Mouse (Mus musculus) gastrocnemius, adult 2 months (tissue): ENCODE results near the gene Rars. TPM values are rescaled to one million over a fixed set of nuclear protein-coding genes. Genes with fewer than 3 reads are reported as not detected.

Experiments
- DNase-seq: peaks from one replicate; pipeline ENCODE4 v3.0.0; 2022
- H3K27ac ChIP-seq: fragments of 200-600 bp; 2 replicates; pipeline ENCODE4 v1.8.1; 2022; ENCODE audit warnings: mild to moderate bottlenecking
- H3K4me3 ChIP-seq: fragments of 200-600 bp; 2 replicates; pipeline ENCODE4 v1.8.1; 2022; ENCODE audit warnings: mild to moderate bottlenecking, moderate library complexity
- CTCF ChIP-seq: fragments of 200-600 bp; IDR thresholded peaks from 2 replicates; pipeline ENCODE4 v1.8.1; 2022; ENCODE audit warnings: antibody characterized with exemption, mild to moderate bottlenecking, moderate library complexity
- intact Hi-C: fragments of 180-260 bp; cut with DNase I; formaldehyde crosslinking; loops from one replicate; pipeline ENCODE4 v1.15.1; 2025
- long read RNA-seq, 2 experiments: library from polyadenylated mRNA; stranded (forward); transcript quantifications; one replicate each; pipeline ENCODE4 v2.0.0; 2021
- total RNA-seq, 2 experiments: library from RNA; stranded (reverse); gene quantifications; 2 replicates each; pipeline ENCODE4 v1.2.3; 2021

Gene Rars
- total RNA-seq: 10 to 100 TPM; 40.7 to 43.1 TPM
- long read RNA-seq, experiment 1, transcript Rars-201 (15 exons, 2,109 nt): major isoform, 45 of 48 reads
- long read RNA-seq, experiment 1, partial matches to known transcripts: 2 of 48 reads
- long read RNA-seq, experiment 1, other reads (novel, unspliced or antisense): 1 of 48 reads
- long read RNA-seq, experiment 2, transcript Rars-201 (15 exons, 2,109 nt): major isoform, 64 of 66 reads
- long read RNA-seq, experiment 2, partial matches to known transcripts: 2 of 66 reads
- long read RNA-seq, experiment 2, other reads (novel, unspliced or antisense): 0 of 66 reads

- peak within 1 kb of the TSS; percentile 91 for H3K27ac ChIP-seq
- peak within 1 kb of the TSS; percentile 90 for H3K4me3 ChIP-seq
- TF ChIP-seq CTCF: peak; percentile 100
- intact Hi-C loops: loop anchor here (5.0 to 10.0 kb wide), 2 partner anchors 67 to 999 kb away; partner anchors contain the start of genes Pank3 and Spdl1
- DNase-seq: peak; percentile 95
These were observed at the start of gene Rars for GRCm38 (mm10) chr11:35834022-35834760. TSS of gene Rars (minus strand) at chr11:35834506.

- intact Hi-C loops: no loop called here
- Histone ChIP-seq H3K4me3 (no peak overlapping the region), H3K27ac (no peak overlapping the region)
- TF ChIP-seq CTCF: no peak
- DNase-seq: no peak
These were observed 48.5 kb upstream of the Rars start for GRCm38 (mm10) chr11:35882777-35883176.

- Histone ChIP-seq H3K27ac (no peak overlapping the region), H3K4me3 (no peak overlapping the region)
- intact Hi-C loops: no loop called here
- DNase-seq: no peak
- no peak for TF ChIP-seq CTCF
These were observed 44.2 kb upstream of the Rars start for GRCm38 (mm10) chr11:35878559-35878897.

- intact Hi-C loops: no loop called here
- H3K4me3 ChIP-seq: no peak overlapping the region
- no peak for DNase-seq
- TF ChIP-seq CTCF: no peak
- H3K27ac ChIP-seq: no peak overlapping the region
These were observed 43.6 kb upstream of the Rars start for GRCm38 (mm10) chr11:35877651-35878558.

- Histone ChIP-seq H3K27ac (no peak overlapping the region), H3K4me3 (no peak overlapping the region)
- no peak for TF ChIP-seq CTCF
- intact Hi-C loops: no loop called here
- no peak for DNase-seq
These were observed 39.4 kb upstream of the Rars start for GRCm38 (mm10) chr11:35873624-35874244.

- TF ChIP-seq CTCF: no peak
- no peak for DNase-seq
- intact Hi-C loops: no loop called here
- H3K4me3 ChIP-seq: no peak overlapping the region
- no peak overlapping the region for H3K27ac ChIP-seq
These were observed 36.7 kb upstream of the Rars start for GRCm38 (mm10) chr11:35870961-35871360.

- H3K4me3 ChIP-seq: no peak overlapping the region
- intact Hi-C loops: no loop called here
- TF ChIP-seq CTCF: no peak
- no peak for DNase-seq
- H3K27ac ChIP-seq: no peak overlapping the region
These were observed 31.8 kb upstream of the Rars start for GRCm38 (mm10) chr11:35866140-35866539.

- intact Hi-C loops: no loop called here
- TF ChIP-seq CTCF: no peak
- no peak for DNase-seq
- Histone ChIP-seq H3K27ac (no peak overlapping the region), H3K4me3 (no peak overlapping the region)
These were observed 30.8 kb upstream of the Rars start for GRCm38 (mm10) chr11:35864981-35865604.

GRCm38 (mm10) chr11:35863653-35864052, 29.3 kb upstream of the Rars start:
- Histone ChIP-seq H3K27ac (no peak overlapping the region), H3K4me3 (no peak overlapping the region)
- intact Hi-C loops: no loop called here
- no peak for DNase-seq
- TF ChIP-seq CTCF: no peak

GRCm38 (mm10) chr11:35857395-35858067, 23.2 kb upstream of the Rars start:
- intact Hi-C loops: no loop called here
- no peak for TF ChIP-seq CTCF
- H3K27ac ChIP-seq: no peak overlapping the region
- no peak for DNase-seq
- H3K4me3 ChIP-seq: no peak overlapping the region

GRCm38 (mm10) chr11:35856359-35857040, 22.2 kb upstream of the Rars start:
- TF ChIP-seq CTCF: no peak
- intact Hi-C loops: no loop called here
- H3K4me3 ChIP-seq: no peak overlapping the region
- no peak overlapping the region for H3K27ac ChIP-seq
- DNase-seq: no peak
